Mouse (Mus musculus): ENCODE measurements around the gene Cdk14. TPM values are rescaled to one million over a fixed set of nuclear protein-coding genes. Genes with fewer than 3 reads are reported as not detected.
"Not testable (repeated sequence)": the region's sequence is repeated elsewhere in the genome, so short reads cannot be mapped to it uniquely, and the experiment has no call there.

The Cdk14 gene
- polyA plus RNA-seq, 1 experiment from 2014 or later: 14.4 TPM

- H3K27me3 ChIP-seq (ENCODE audit: control insufficient read depth, insufficient read depth, low read length): no peaks in the 10 kb centered on the region
- ATAC-seq (ENCODE audit: insufficient read depth, low FRiP score): no peak
- H3K4me3 ChIP-seq (replicated peaks; ENCODE audit: low read length): no peak overlapping the region
- 79% methylated on average over 10 of the region's 10 CpGs for WGBS
- no peak overlapping the region for H3K9ac ChIP-seq (ENCODE audit: low read length)
- H3K36me3 ChIP-seq (ENCODE audit: control insufficient read depth, insufficient read depth, low read length): no peaks in the 10 kb centered on the region
- no peak overlapping the region for H3K27ac ChIP-seq (ENCODE audit: low read length)
- H3K4me2 ChIP-seq (ENCODE audit: low read depth, low read length): no peak overlapping the region
- H3K4me1 ChIP-seq (ENCODE audit: control insufficient read depth, insufficient read depth, low read length): no peaks in the 10 kb centered on the region
- H3K9me3 ChIP-seq (replicated peaks; ENCODE audit: control insufficient read depth, low read length): no peaks in the 10 kb centered on the region
Observed at GRCm38 (mm10) chr5:5330926-5331460, 89.1 kb downstream of the Cdk14 start.

DNA sequence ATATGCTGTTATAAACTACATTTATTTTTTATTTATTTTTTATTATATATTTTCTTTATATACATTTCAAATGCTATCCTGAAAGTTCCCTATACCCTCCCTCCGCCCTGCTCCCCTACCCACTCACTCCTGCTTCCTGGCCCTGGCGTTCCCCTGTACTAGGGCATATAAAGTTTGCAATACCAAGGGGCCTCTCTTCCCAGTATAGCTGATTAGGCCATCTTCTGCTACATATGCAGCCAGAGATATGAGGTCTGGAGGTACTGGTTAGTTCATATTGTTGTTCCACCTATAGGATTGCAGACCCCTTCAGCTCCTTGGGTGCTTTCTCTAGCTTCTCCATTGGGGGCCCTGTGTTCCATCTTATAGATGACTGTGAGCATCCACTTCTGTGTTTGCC lies 91.1 kb downstream of the Cdk14 start:
- not testable (repeated sequence) for H3K36me3 ChIP-seq (ENCODE audit: control insufficient read depth, insufficient read depth, low read length); H3K4me1 ChIP-seq (ENCODE audit: control insufficient read depth, insufficient read depth, low read length); H3K9me3 ChIP-seq (replicated peaks; ENCODE audit: control insufficient read depth, low read length); H3K9ac ChIP-seq (ENCODE audit: low read length); H3K27me3 ChIP-seq (ENCODE audit: control insufficient read depth, insufficient read depth, low read length); H3K4me2 ChIP-seq (ENCODE audit: low read depth, low read length); H3K4me3 ChIP-seq (replicated peaks; ENCODE audit: low read length); H3K27ac ChIP-seq (ENCODE audit: low read length); ATAC-seq (ENCODE audit: insufficient read depth, low FRiP score)
- 91% methylated on average over 2 of the region's 2 CpGs for WGBS

DNA sequence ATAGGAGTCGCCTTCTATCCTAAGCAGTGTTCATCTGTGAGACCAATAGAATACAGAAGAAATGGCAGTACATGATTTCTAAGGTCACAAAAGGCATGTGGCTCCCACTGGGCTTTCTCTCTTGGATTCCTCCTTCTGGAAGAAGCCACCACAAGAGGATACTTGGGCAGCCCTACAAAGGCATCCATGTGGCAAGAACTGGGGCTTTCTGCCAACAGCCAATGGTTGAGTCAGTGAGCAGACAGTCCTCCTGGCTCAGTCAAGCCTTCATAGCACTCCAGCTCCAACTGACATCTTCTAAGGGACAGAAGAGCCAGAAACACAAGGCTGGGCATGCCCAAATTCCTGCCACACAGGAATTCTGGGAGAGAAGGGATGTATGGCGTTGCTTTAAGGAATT lies 93.4 kb downstream of the Cdk14 start:
- Histone ChIP-seq H3K36me3 (ENCODE audit: control insufficient read depth, insufficient read depth, low read length) (no peaks in the 10 kb centered on the region), H3K4me2 (ENCODE audit: low read depth, low read length) (no peak overlapping the region), H3K4me3 (replicated peaks; ENCODE audit: low read length) (no peak overlapping the region), H3K9me3 (replicated peaks; ENCODE audit: control insufficient read depth, low read length) (no peaks in the 10 kb centered on the region), H3K27me3 (ENCODE audit: control insufficient read depth, insufficient read depth, low read length) (no peaks in the 10 kb centered on the region), H3K4me1 (ENCODE audit: control insufficient read depth, insufficient read depth, low read length) (no peaks in the 10 kb centered on the region), H3K9ac (ENCODE audit: low read length) (no peak overlapping the region), H3K27ac (ENCODE audit: low read length) (no peak overlapping the region)
- no peak for ATAC-seq (ENCODE audit: insufficient read depth, low FRiP score)
- WGBS: 84% methylated on average over 2 of the region's 2 CpGs

- H3K4me3 ChIP-seq (replicated peaks; ENCODE audit: low read length): no peak overlapping the region
- no peak overlapping the region for H3K9ac ChIP-seq (ENCODE audit: low read length)
- H3K27ac ChIP-seq (ENCODE audit: low read length): no peak overlapping the region
- H3K4me2 ChIP-seq (ENCODE audit: low read depth, low read length): no peak overlapping the region
- no peaks in the 10 kb centered on the region for H3K9me3 ChIP-seq (replicated peaks; ENCODE audit: control insufficient read depth, low read length)
- H3K4me1 ChIP-seq (ENCODE audit: control insufficient read depth, insufficient read depth, low read length): peaks cover 6% of the 10 kb centered on the region; the same call in 1 of the 2 replicates
- H3K36me3 ChIP-seq (ENCODE audit: control insufficient read depth, insufficient read depth, low read length): no peaks in the 10 kb centered on the region
- H3K27me3 ChIP-seq (ENCODE audit: control insufficient read depth, insufficient read depth, low read length): no peaks in the 10 kb centered on the region
- WGBS: 79% methylated on average over 8 of the region's 8 CpGs
- no peak for ATAC-seq (ENCODE audit: insufficient read depth, low FRiP score)
Observed at GRCm38 (mm10) chr5:5322699-5323098, 97.4 kb downstream of the Cdk14 start.

DNA sequence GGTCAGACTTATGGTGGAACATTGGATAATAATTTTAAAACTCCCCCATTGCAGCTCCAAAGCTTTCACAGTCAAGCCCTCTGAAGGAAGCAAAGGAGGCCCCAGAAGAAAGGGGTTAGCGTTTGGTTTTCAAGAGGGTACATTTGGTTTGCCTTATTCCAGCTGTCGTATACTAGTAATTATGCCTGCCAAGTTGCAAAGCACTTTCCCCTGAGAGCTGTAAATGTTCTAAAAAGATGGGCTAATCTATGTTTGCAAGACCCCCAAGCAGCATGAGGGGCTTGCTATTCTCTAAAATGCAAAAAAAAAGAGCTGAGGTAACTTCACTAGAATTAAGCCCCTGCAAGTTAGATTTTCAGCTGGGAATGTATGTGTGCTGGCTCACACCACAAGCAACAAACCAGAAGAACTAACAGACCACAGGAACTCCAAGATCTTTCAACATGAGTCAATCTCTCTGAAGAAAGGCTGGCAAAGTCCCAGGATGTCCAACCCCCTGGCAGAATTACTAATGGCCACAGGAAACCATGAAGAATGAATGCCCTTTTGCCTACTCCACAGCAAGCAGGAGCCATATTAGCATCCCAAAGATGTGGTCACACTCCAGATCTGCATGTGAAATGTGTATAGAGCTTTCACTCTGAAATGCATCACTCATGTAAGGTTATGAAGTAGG lies 99.5 kb downstream of the Cdk14 start:
- Histone ChIP-seq H3K4me2 (ENCODE audit: low read depth, low read length) (0 out of 2 replicates have a peak overlapping the region, but pooled peaks have one; percentile 0), H3K27ac (ENCODE audit: low read length) (peak overlapping the region; percentile 48; the same call in 1 of the 2 replicates), H3K27me3 (ENCODE audit: control insufficient read depth, insufficient read depth, low read length) (no peaks in the 10 kb centered on the region), H3K9ac (ENCODE audit: low read length) (no peak overlapping the region), H3K36me3 (ENCODE audit: control insufficient read depth, insufficient read depth, low read length) (no peaks in the 10 kb centered on the region), H3K4me1 (ENCODE audit: control insufficient read depth, insufficient read depth, low read length) (peaks cover 6% of the 10 kb centered on the region; the same call in 1 of the 2 replicates), H3K9me3 (replicated peaks; ENCODE audit: control insufficient read depth, low read length) (no peaks in the 10 kb centered on the region), H3K4me3 (replicated peaks; ENCODE audit: low read length) (no peak overlapping the region)
- WGBS: 43% methylated on average over 2 of the region's 2 CpGs
- ATAC-seq (ENCODE audit: insufficient read depth, low FRiP score): no peak

DNA sequence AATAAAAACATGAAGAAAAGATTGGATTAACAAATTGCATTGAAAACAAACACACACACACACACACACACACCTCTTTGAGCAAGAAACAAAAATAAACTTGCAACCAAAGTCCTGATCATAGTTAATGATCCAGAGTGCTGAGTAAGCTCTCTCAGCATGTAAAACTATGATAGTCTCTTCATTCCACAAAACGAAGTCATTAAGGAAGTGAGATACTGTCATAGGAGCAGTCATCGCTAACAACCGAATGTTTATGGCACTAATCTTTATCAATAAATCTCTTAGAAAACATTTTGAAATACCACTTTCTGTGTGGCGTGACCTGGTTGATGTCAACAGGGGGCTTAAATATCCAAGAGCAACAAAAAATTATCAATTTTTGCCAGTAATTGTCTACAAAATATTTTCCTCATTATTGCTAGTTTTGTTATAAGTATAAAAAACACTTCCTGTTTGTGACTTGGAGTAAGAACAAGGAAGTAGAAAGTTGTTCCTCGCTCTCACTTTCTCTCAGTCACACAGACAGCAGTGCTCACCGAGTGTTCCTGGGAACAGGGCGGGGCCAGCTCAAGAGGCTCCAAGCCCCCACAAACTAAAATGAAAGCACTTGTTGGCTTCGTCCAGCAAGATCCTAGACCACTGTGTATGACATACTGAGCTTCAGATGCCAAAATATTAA lies 100.1 kb downstream of the Cdk14 start:
- H3K9me3 ChIP-seq (replicated peaks; ENCODE audit: control insufficient read depth, low read length): no peaks in the 10 kb centered on the region
- no peak overlapping the region for H3K4me3 ChIP-seq (replicated peaks; ENCODE audit: low read length)
- H3K36me3 ChIP-seq (ENCODE audit: control insufficient read depth, insufficient read depth, low read length): no peaks in the 10 kb centered on the region
- peaks cover 6% of the 10 kb centered on the region; the same call in 1 of the 2 replicates for H3K4me1 ChIP-seq (ENCODE audit: control insufficient read depth, insufficient read depth, low read length)
- no peaks in the 10 kb centered on the region for H3K27me3 ChIP-seq (ENCODE audit: control insufficient read depth, insufficient read depth, low read length)
- ATAC-seq (ENCODE audit: insufficient read depth, low FRiP score): peak; percentile 73
- WGBS: 59% methylated on average over 8 of the region's 8 CpGs
- H3K9ac ChIP-seq (ENCODE audit: low read length): no peak overlapping the region
- 0 out of 2 replicates have a peak overlapping the region, but pooled peaks have one; percentile 0 for H3K4me2 ChIP-seq (ENCODE audit: low read depth, low read length)
- peak overlapping the region; percentile 48 for H3K27ac ChIP-seq (ENCODE audit: low read length)

GRCm38 (mm10) chr5:5314270-5314669 lies 105.8 kb downstream of the Cdk14 start:
- no peaks in the 10 kb centered on the region for H3K36me3 ChIP-seq (ENCODE audit: control insufficient read depth, insufficient read depth, low read length)
- H3K27me3 ChIP-seq (ENCODE audit: control insufficient read depth, insufficient read depth, low read length): no peaks in the 10 kb centered on the region
- no peak for ATAC-seq (ENCODE audit: insufficient read depth, low FRiP score)
- 69% methylated on average over 6 of the region's 6 CpGs for WGBS
- no peak overlapping the region for H3K27ac ChIP-seq (ENCODE audit: low read length)
- no peaks in the 10 kb centered on the region for H3K4me1 ChIP-seq (ENCODE audit: control insufficient read depth, insufficient read depth, low read length)
- no peak overlapping the region for H3K9ac ChIP-seq (ENCODE audit: low read length)
- H3K9me3 ChIP-seq (replicated peaks; ENCODE audit: control insufficient read depth, low read length): no peaks in the 10 kb centered on the region
- H3K4me3 ChIP-seq (replicated peaks; ENCODE audit: low read length): no peak overlapping the region
- H3K4me2 ChIP-seq (ENCODE audit: low read depth, low read length): no peak overlapping the region

DNA sequence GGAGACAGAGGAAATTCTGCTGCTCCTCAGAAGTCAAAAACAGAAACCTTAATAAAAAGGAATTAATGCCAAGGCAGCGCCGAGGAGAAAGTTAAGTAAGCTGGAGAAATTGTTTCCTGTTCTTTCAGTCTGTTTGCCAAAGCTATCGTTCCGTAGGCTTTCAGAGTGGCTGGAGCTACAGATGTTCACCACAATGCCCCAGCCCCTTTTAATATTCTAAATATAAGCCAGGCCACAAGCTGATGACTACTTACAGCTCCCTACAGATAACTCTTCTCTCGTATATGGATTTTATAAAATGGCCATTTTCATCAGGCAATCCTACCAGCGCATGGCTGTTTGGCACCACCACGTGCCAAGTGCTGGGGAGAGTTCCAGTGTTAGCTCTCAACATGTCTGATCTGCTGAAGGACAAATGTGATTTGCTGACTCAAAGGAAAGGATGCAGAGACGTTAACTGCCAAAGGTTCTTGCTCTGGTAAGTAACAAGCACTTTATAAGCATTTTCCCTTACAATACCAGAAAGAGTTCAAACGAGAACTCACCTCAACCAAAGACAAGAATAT lies 106.8 kb downstream of the Cdk14 start:
- no peaks in the 10 kb centered on the region for H3K36me3 ChIP-seq (ENCODE audit: control insufficient read depth, insufficient read depth, low read length)
- H3K4me1 ChIP-seq (ENCODE audit: control insufficient read depth, insufficient read depth, low read length): no peaks in the 10 kb centered on the region
- no peaks in the 10 kb centered on the region for H3K27me3 ChIP-seq (ENCODE audit: control insufficient read depth, insufficient read depth, low read length)
- no peak overlapping the region for H3K4me2 ChIP-seq (ENCODE audit: low read depth, low read length)
- 39% methylated on average over 9 of the region's 9 CpGs for WGBS
- H3K9ac ChIP-seq (ENCODE audit: low read length): no peak overlapping the region
- no peak for ATAC-seq (ENCODE audit: insufficient read depth, low FRiP score)
- no peak overlapping the region for H3K4me3 ChIP-seq (replicated peaks; ENCODE audit: low read length)
- no peaks in the 10 kb centered on the region for H3K9me3 ChIP-seq (replicated peaks; ENCODE audit: control insufficient read depth, low read length)
- 0 out of 2 replicates have a peak overlapping the region, but pooled peaks have one; percentile 1 for H3K27ac ChIP-seq (ENCODE audit: low read length)

GRCm38 (mm10) chr5:5305286-5305685 lies 114.8 kb downstream of the Cdk14 start:
- no peak overlapping the region for H3K27ac ChIP-seq (ENCODE audit: low read length)
- H3K9ac ChIP-seq (ENCODE audit: low read length): no peak overlapping the region
- peaks cover 4% of the 10 kb centered on the region; the same call in 1 of the 2 replicates for H3K4me1 ChIP-seq (ENCODE audit: control insufficient read depth, insufficient read depth, low read length)
- H3K9me3 ChIP-seq (replicated peaks; ENCODE audit: control insufficient read depth, low read length): no peaks in the 10 kb centered on the region
- no peak for ATAC-seq (ENCODE audit: insufficient read depth, low FRiP score)
- no peaks in the 10 kb centered on the region for H3K36me3 ChIP-seq (ENCODE audit: control insufficient read depth, insufficient read depth, low read length)
- WGBS: 98% methylated on average over 2 of the region's 2 CpGs
- H3K4me3 ChIP-seq (replicated peaks; ENCODE audit: low read length): no peak overlapping the region
- no peaks in the 10 kb centered on the region for H3K27me3 ChIP-seq (ENCODE audit: control insufficient read depth, insufficient read depth, low read length)
- no peak overlapping the region for H3K4me2 ChIP-seq (ENCODE audit: low read depth, low read length)

Data from stomach, embryonic 16.5 days (tissue).